Mouse (Mus musculus): ENCODE measurements around the gene Apoc1. TPM values are rescaled to one million over a fixed set of nuclear protein-coding genes. Genes with fewer than 3 reads are reported as not detected.
A peak's percentile ranks its signal among the peaks of the same experiment; 100 is the strongest.
"Not testable (repeated sequence)": the region's sequence is repeated elsewhere in the genome, so short reads cannot be mapped to it uniquely, and the experiment has no call there.

The Apoc1 gene
- total RNA-seq, 1 experiment from 2014 or later, result 1,269 TPM

GRCm38 (mm10) chr7:19705271-19705670 lies 12.8 kb upstream of the Apoc1 start:
- no peak for DNase-seq

- no peak for DNase-seq
These were observed 12.0 kb upstream of the Apoc1 start for GRCm38 (mm10) chr7:19704475-19704874.

GRCm38 (mm10) chr7:19702859-19703555 lies 10.5 kb upstream of the Apoc1 start:
- no peak for DNase-seq

GRCm38 (mm10) chr7:19701069-19701761 lies 8.8 kb upstream of the Apoc1 start:
- DNase-seq, result peak; percentile 79

GRCm38 (mm10) chr7:19700299-19701068 lies 8.0 kb upstream of the Apoc1 start:
- no peak for DNase-seq

- no peak for DNase-seq
These were observed 7.3 kb upstream of the Apoc1 start for GRCm38 (mm10) chr7:19699827-19700148.

GRCm38 (mm10) chr7:19698907-19699826 lies 6.7 kb upstream of the Apoc1 start, which contains the start of gene Apoe:
Apoe (minus strand) TSS chr7:19699188.
- DNase-seq, result peak; percentile 63

- no peak for DNase-seq
These were observed 5.8 kb upstream of the Apoc1 start for GRCm38 (mm10) chr7:19697949-19698906.

GRCm38 (mm10) chr7:19696336-19696873 lies 3.9 kb upstream of the Apoc1 start:
- no peak for DNase-seq

- no peak for DNase-seq
These were observed 3.4 kb upstream of the Apoc1 start for GRCm38 (mm10) chr7:19695881-19696280.

GRCm38 (mm10) chr7:19695213-19695594 lies 2.7 kb upstream of the Apoc1 start:
- no peak for DNase-seq

GRCm38 (mm10) chr7:19694336-19695212 lies 2.1 kb upstream of the Apoc1 start:
- DNase-seq, result no peak

- DNase-seq, result peak; percentile 69
These were observed 961 bp upstream of the Apoc1 start for GRCm38 (mm10) chr7:19693421-19693820.

GRCm38 (mm10) chr7:19691434-19691833 lies 1.0 kb downstream of the Apoc1 start:
- no peak for DNase-seq

- DNase-seq, result no peak
These were observed 1.6 kb downstream of the Apoc1 start for GRCm38 (mm10) chr7:19690845-19691244.

GRCm38 (mm10) chr7:19688611-19689010 lies 3.8 kb downstream of the Apoc1 start:
- DNase-seq, result no peak

- no peak for DNase-seq
These were observed 4.4 kb downstream of the Apoc1 start for GRCm38 (mm10) chr7:19688101-19688500.

GRCm38 (mm10) chr7:19686927-19687583 lies 5.4 kb downstream of the Apoc1 start:
- DNase-seq, result not testable (repeated sequence)

- no peak for DNase-seq
These were observed 5.9 kb downstream of the Apoc1 start for GRCm38 (mm10) chr7:19686521-19686920.
